ENCODE assay signal across 12 mouse cellular contexts in genomic region chr2:163356113-163356840, GRCm38 (mm10). TPM values are rescaled to one million over a fixed set of nuclear protein-coding genes. Genes with fewer than 3 reads are reported as not detected.
A peak's percentile ranks its signal among the peaks of the same experiment; 100 is the strongest.
DNase-seq lines count a peak whose midpoint lies in the region; ATAC-seq and TF ChIP-seq lines count a peak whose summit lies in the region.
"Had no signal": no experiment of that assay in that cellular context is flagged by ENCODE, and none has a peak within 500 bp of the region (broad histone marks: within the 10 kb centered on the region; RNA-seq: fewer than 3 reads in every experiment).

No protein-coding gene starts in this region.

- 85% methylated on average over 12 of the region's 12 CpGs for WGBS in hindbrain, embryonic 10.5 days
- 84% methylated on average over 12 of the region's 12 CpGs for WGBS in hindbrain, postnatal 0 days
- WGBS in liver, embryonic 15.5 days (ENCODE audit: insufficient replicate concordance), result 25% methylated on average over 12 of the region's 12 CpGs
- WGBS in kidney, embryonic 16.5 days, result 83% methylated on average over 12 of the region's 12 CpGs

- no peak for TF ChIP-seq CTCF in hindbrain, postnatal 0 days (IDR thresholded peaks at IDR 0.05; ENCODE audit: low read depth)
- TF ChIP-seq CTCF in MEL (IDR thresholded peaks at IDR 0.05 in 2 of 3, conservative IDR thresholded peaks at IDR 0.05 in 1 of 3; ENCODE audit: control insufficient read depth in 1 of 3, insufficient read depth in 1 of 3, low read depth in 2 of 3, low read length in 3 of 3, poor library complexity in 1 of 3, severe bottlenecking in 1 of 3), result no peak

- no peak for TF ChIP-seq RAD21 in MEL (IDR thresholded peaks at IDR 0.05; ENCODE audit: low read depth, low read length)

- TF ChIP-seq POLR2A in MEL (IDR thresholded peaks at IDR 0.05; ENCODE audit: control insufficient read depth in 1 of 2, insufficient read depth in 1 of 2, low read depth in 1 of 2, low read length in 2 of 2, poor library complexity in 1 of 2), result peak; percentile 71 to 97

- no peak overlapping the region for H3K27ac ChIP-seq in hindbrain, embryonic 10.5 days
- no peak overlapping the region for H3K27ac ChIP-seq in hindbrain, postnatal 0 days
- H3K27ac ChIP-seq in MEL (ENCODE audit: control insufficient read depth, low read depth, low read length), result peak overlapping the region; percentile 59; the same call in 1 of the 2 replicates
- peak overlapping the region; percentile 94 for H3K27ac ChIP-seq in liver, embryonic 15.5 days (replicated peaks)
- no peak overlapping the region for H3K27ac ChIP-seq in kidney, embryonic 16.5 days (ENCODE audit: low read length)
- H3K27ac ChIP-seq: layer of hippocampus, adult 2 months; limb, embryonic 15.5 days had no signal

- 0 out of 2 replicates have a peak overlapping the region, but pooled peaks have one; percentile 3 for H3K4me3 ChIP-seq in hindbrain, embryonic 10.5 days
- H3K4me3 ChIP-seq in hindbrain, postnatal 0 days (ENCODE audit: low read length), result no peak overlapping the region
- H3K4me3 ChIP-seq in MEL (ENCODE audit: control insufficient read depth in 1 of 2, insufficient read depth in 1 of 2, low read depth in 2 of 2, low read length in 2 of 2), result peak overlapping the region; percentile 57 to 68
- peak overlapping the region; percentile 63 for H3K4me3 ChIP-seq in liver, embryonic 15.5 days (replicated peaks)
- H3K4me3 ChIP-seq in kidney, embryonic 16.5 days (ENCODE audit: low read length), result no peak overlapping the region
- H3K4me3 ChIP-seq: layer of hippocampus, adult 2 months; limb, embryonic 15.5 days had no signal

- ATAC-seq in hindbrain, postnatal 0 days, result no peak
- peak; percentile 85 for ATAC-seq in liver, embryonic 15.5 days (ENCODE audit: insufficient read depth)
- ATAC-seq in kidney, embryonic 16.5 days (ENCODE audit: low FRiP score, low TSS enrichment), result no peak

- H3K9me3 ChIP-seq in hindbrain, embryonic 10.5 days, result no peaks in the 10 kb centered on the region
- no peaks in the 10 kb centered on the region for H3K9me3 ChIP-seq in hindbrain, postnatal 0 days (ENCODE audit: low read length)
- no peaks in the 10 kb centered on the region for H3K9me3 ChIP-seq in MEL (replicated peaks; ENCODE audit: insufficient read depth, low read length)
- no peaks in the 10 kb centered on the region for H3K9me3 ChIP-seq in liver, embryonic 15.5 days (replicated peaks)
- no peaks in the 10 kb centered on the region for H3K9me3 ChIP-seq in kidney, embryonic 16.5 days (ENCODE audit: low read length)
- H3K9me3 ChIP-seq: limb, embryonic 15.5 days had no signal

- no peak overlapping the region for H3K9ac ChIP-seq in hindbrain, postnatal 0 days (replicated peaks; ENCODE audit: low read length)
- H3K9ac ChIP-seq in MEL (ENCODE audit: control insufficient read depth, low read depth, low read length, poor library complexity, severe bottlenecking), result peak overlapping the region; percentile 65
- H3K9ac ChIP-seq in liver, embryonic 15.5 days, result peak overlapping the region; percentile 57
- H3K9ac ChIP-seq in kidney, embryonic 16.5 days (replicated peaks; ENCODE audit: low read length), result no peak overlapping the region
- H3K9ac ChIP-seq: limb, embryonic 15.5 days had no signal

- peaks cover 16% of the 10 kb centered on the region for H3K4me1 ChIP-seq in hindbrain, embryonic 10.5 days (replicated peaks)
- H3K4me1 ChIP-seq in hindbrain, postnatal 0 days (ENCODE audit: insufficient read depth, low read length), result no peaks in the 10 kb centered on the region
- H3K4me1 ChIP-seq in MEL (ENCODE audit: control insufficient read depth in 1 of 2, insufficient read depth in 2 of 2, low read length in 2 of 2), result peaks cover 14 to 34% of the 10 kb centered on the region in 2 experiments
- H3K4me1 ChIP-seq in liver, embryonic 15.5 days (replicated peaks), result peaks cover 79% of the 10 kb centered on the region
- H3K4me1 ChIP-seq in kidney, embryonic 16.5 days (ENCODE audit: insufficient read depth, low read length), result no peaks in the 10 kb centered on the region

- no peaks in the 10 kb centered on the region for H3K36me3 ChIP-seq in hindbrain, embryonic 10.5 days
- no peaks in the 10 kb centered on the region for H3K36me3 ChIP-seq in hindbrain, postnatal 0 days (ENCODE audit: insufficient read depth, low read length)
- H3K36me3 ChIP-seq in MEL (ENCODE audit: control insufficient read depth in 1 of 2, insufficient read depth in 2 of 2, low read length in 2 of 2), result peaks cover 0 to 18% of the 10 kb centered on the region in 2 experiments; a peak in 2 of 4 replicates
- H3K36me3 ChIP-seq in liver, embryonic 15.5 days (replicated peaks), result no peaks in the 10 kb centered on the region
- H3K36me3 ChIP-seq in kidney, embryonic 16.5 days (ENCODE audit: insufficient read depth, low read length), result no peaks in the 10 kb centered on the region
- H3K36me3 ChIP-seq: limb, embryonic 15.5 days had no signal

- no peak for DNase-seq in hindbrain, embryonic 10.5 days (ENCODE audit: low spot score)
- no peak for DNase-seq in hindbrain, postnatal 0 days (ENCODE audit: low spot score)
- DNase-seq in MEL (ENCODE audit: low read depth, low spot score), result peak; percentile 94
- DNase-seq in c-Kit-positive CD71-positive TER-119-negative erythroid progenitor cells, embryonic 14.5 days (ENCODE audit: low read depth), result peak; percentile 67
- DNase-seq in thymus, postnatal 0 days (ENCODE audit: low spot score), result no peak
- DNase-seq: adrenal gland, adult 2 months; cerebellum, adult 2 months; right cerebral cortex, adult 18-20 months had no signal

- no peak overlapping the region for H3K4me2 ChIP-seq in hindbrain, postnatal 0 days (ENCODE audit: low read depth, low read length)
- H3K4me2 ChIP-seq in liver, embryonic 15.5 days, result peak overlapping the region; percentile 74
- H3K4me2 ChIP-seq in kidney, embryonic 16.5 days (replicated peaks; ENCODE audit: low read depth, low read length), result no peak overlapping the region
- H3K4me2 ChIP-seq: limb, embryonic 15.5 days had no signal

- TF ChIP-seq EP300 in MEL (IDR thresholded peaks at IDR 0.05; ENCODE audit: low read depth in 1 of 2, low read length in 2 of 2), result no peak

- no peaks in the 10 kb centered on the region for H3K27me3 ChIP-seq in hindbrain, embryonic 10.5 days (ENCODE audit: insufficient read depth, poor library complexity, severe bottlenecking)
- H3K27me3 ChIP-seq in hindbrain, postnatal 0 days (ENCODE audit: insufficient read depth, low read length), result no peaks in the 10 kb centered on the region
- H3K27me3 ChIP-seq in MEL (ENCODE audit: control insufficient read depth in 1 of 2, insufficient read depth in 2 of 2, low read length in 2 of 2), result no peaks in the 10 kb centered on the region
- no peaks in the 10 kb centered on the region for H3K27me3 ChIP-seq in liver, embryonic 15.5 days
- H3K27me3 ChIP-seq in kidney, embryonic 16.5 days (ENCODE audit: insufficient read depth, low read length), result no peaks in the 10 kb centered on the region
- H3K27me3 ChIP-seq: limb, embryonic 15.5 days had no signal

- peaks cover 3% of the 10 kb centered on the region; the same call in 1 of the 2 replicates for H3K79me2 ChIP-seq in MEL (ENCODE audit: control insufficient read depth, insufficient read depth, low read length, poor library complexity)

TF ChIP-seq in MEL, 35 proteins besides CTCF, POLR2A, EP300 and RAD21 (continues in another document):
- TF ChIP-seq USF1 (IDR thresholded peaks at IDR 0.05; ENCODE audit: low read depth, low read length) (peak; percentile 99), ZC3H11A (IDR thresholded peaks at IDR 0.05; ENCODE audit: low read depth, low read length) (no peak), USF2 (IDR thresholded peaks at IDR 0.05; ENCODE audit: borderline replicate concordance in 1 of 2, insufficient read depth in 1 of 2, low read depth in 1 of 2, low read length in 2 of 2) (peak; percentile 71 to 94), UBTF (IDR thresholded peaks at IDR 0.05; ENCODE audit: borderline replicate concordance, insufficient read depth, low read depth, low read length) (no peak), HCFC1 (IDR thresholded peaks at IDR 0.05; ENCODE audit: low read depth, low read length) (peak; percentile 76), TCF12 (IDR thresholded peaks at IDR 0.05; ENCODE audit: low read depth, low read length) (0 out of 2 replicates have a peak, but pooled peaks have one; percentile 32), TBP (IDR thresholded peaks at IDR 0.05; ENCODE audit: low read depth, low read length) (peak; percentile 85), SIN3A (IDR thresholded peaks at IDR 0.05; ENCODE audit: low read length) (peak; percentile 66; the same call in 1 of the 2 replicates), E2F4 (IDR thresholded peaks at IDR 0.05; ENCODE audit: borderline replicate concordance, low read depth, low read length) (no peak), ZNF384 (IDR thresholded peaks at IDR 0.05; ENCODE audit: low read depth, low read length) (no peak), GABPA (IDR thresholded peaks at IDR 0.05; ENCODE audit: low read depth, low read length) (no peak), KAT2A (conservative IDR thresholded peaks at IDR 0.05; ENCODE audit: low read depth, low read length) (0 out of 2 replicates have a peak, but pooled peaks have one; percentile 39), MEF2A (IDR thresholded peaks at IDR 0.05; ENCODE audit: extremely low read depth, insufficient replicate concordance, low read depth, low read length, poor library complexity, severe bottlenecking) (peak; percentile 45; the same call in 1 of the 2 replicates), MAFK (IDR thresholded peaks at IDR 0.05; ENCODE audit: borderline replicate concordance, low read depth, low read length) (no peak), MYC (IDR thresholded peaks at IDR 0.05; ENCODE audit: low read depth, low read length) (peak; percentile 62; the same call in 1 of the 2 replicates), ELF1 (IDR thresholded peaks at IDR 0.05; ENCODE audit: low read depth, low read length) (peak; percentile 55; the same call in 1 of the 2 replicates), ETS1 (IDR thresholded peaks at IDR 0.05; ENCODE audit: low read depth, low read length) (no peak), RCOR1 (IDR thresholded peaks at IDR 0.05; ENCODE audit: low read depth, low read length) (peak; percentile 9; the same call in 1 of the 2 replicates)

RNA-seq across cellular contexts. Expression of gene Jph2, which starts 41.5 kb away (rescaled TPM):
- polyA plus RNA-seq in hindbrain, embryonic 10.5 days (2016; fragmentation: Nextera tagmentation; extraction: Ambion mirVana), result 0.75 and 0.81 TPM in 2 replicates
- 1.2 and 1.4 TPM in 2 replicates for total RNA-seq in hindbrain, postnatal 0 days (2014; rRNA removed)
- 0.83 and 0.88 TPM in 2 replicates for polyA plus RNA-seq in hindbrain, postnatal 0 days (2015; fragmentation: Nextera tagmentation; extraction: Ambion mirVana)
- 0.03 and 0.04 TPM in 2 replicates for total RNA-seq in MEL (2012; rRNA removed)
- polyA plus RNA-seq in MEL (2012; ENCODE audit: insufficient read depth in 1 of 2, insufficient read length in 2 of 2, low read depth in 1 of 2, low replicate concordance in 2 of 2, missing spikeins in 1 of 2), result under 1 TPM in 1 of 2 experiments, not detected in 1; 0.19 TPM
- polyA plus RNA-seq in liver, embryonic 15.5 days (2015; fragmentation: Nextera tagmentation; extraction: Ambion mirVana), result 0.21 and 0.23 TPM in 2 replicates
- 0.19 and 0.22 TPM in 2 replicates for polyA plus RNA-seq in thymus, postnatal 0 days (2015; fragmentation: Nextera tagmentation; extraction: Ambion mirVana)
- 2.8 and 3.3 TPM in 2 replicates for polyA plus RNA-seq in kidney, embryonic 16.5 days (2015; fragmentation: Nextera tagmentation; extraction: Ambion mirVana)

Comparison
In these comparisons a context has a peak if more than half of its experiments do, and no peak if none do; other contexts are left out.
1. H3K4me3 ChIP-seq: peak in hindbrain, embryonic 10.5 days (single experiment), MEL (2 of 2) and liver, embryonic 15.5 days (single experiment); none in hindbrain, postnatal 0 days (single experiment) and kidney, embryonic 16.5 days (single experiment).
2. DNase-seq: peak in MEL (single experiment) and c-Kit-positive CD71-positive TER-119-negative erythroid progenitor cells, embryonic 14.5 days (single experiment); none in hindbrain, embryonic 10.5 days (single experiment), hindbrain, postnatal 0 days (single experiment) and thymus, postnatal 0 days (single experiment).
3. H3K27ac ChIP-seq: peak in MEL (single experiment) and liver, embryonic 15.5 days (single experiment); none in hindbrain, embryonic 10.5 days (single experiment), hindbrain, postnatal 0 days (single experiment) and kidney, embryonic 16.5 days (single experiment).
4. H3K9ac ChIP-seq: peak in MEL (single experiment) and liver, embryonic 15.5 days (single experiment); none in hindbrain, postnatal 0 days (single experiment) and kidney, embryonic 16.5 days (single experiment).